Mouse (Mus musculus) macrophage (primary cell): ENCODE measurements around the gene Sft2d2. TPM values are rescaled to one million over a fixed set of nuclear protein-coding genes. Genes with fewer than 3 reads are reported as not detected.

Experiments used
- H3K27ac ChIP-seq: fragments of 350-480 bp; formaldehyde crosslinking; 2 replicates; pipeline ENCODE4 v1.9.0; 2021
- H3K36me3 ChIP-seq: fragments of 350-480 bp; formaldehyde crosslinking; 2 replicates; pipeline ENCODE4 v1.9.0; 2021; ENCODE audit errors: inconsistent target
- H3K4me3 ChIP-seq: fragments of 350-480 bp; formaldehyde crosslinking; 2 replicates; pipeline ENCODE4 v1.9.0; 2021; ENCODE audit errors: inconsistent target
- H3K79me2 ChIP-seq: fragments of 350-480 bp; formaldehyde crosslinking; 2 replicates; pipeline ENCODE4 v1.9.0; 2021; ENCODE audit errors: inconsistent target
- WGBS: methylation state at CpG from one replicate; pipeline ENCODE4 v1.1.7; 2026; ENCODE audit warnings: inconsistent platforms; ENCODE audit not compliant: missing documents; 5-methylcytosine and 5-hydroxymethylcytosine counted together
- polyA plus RNA-seq: library from polyadenylated mRNA; stranded (reverse); fragments of 250-400 nt; gene quantifications from 3 replicates; pipeline ENCODE4 v1.2.4, GENCODE M21; 2018; ENCODE audit warnings: inconsistent platforms

The Sft2d2 gene
- polyA plus RNA-seq, 1 experiment from 2014 or later: 35.7 TPM

DNA sequence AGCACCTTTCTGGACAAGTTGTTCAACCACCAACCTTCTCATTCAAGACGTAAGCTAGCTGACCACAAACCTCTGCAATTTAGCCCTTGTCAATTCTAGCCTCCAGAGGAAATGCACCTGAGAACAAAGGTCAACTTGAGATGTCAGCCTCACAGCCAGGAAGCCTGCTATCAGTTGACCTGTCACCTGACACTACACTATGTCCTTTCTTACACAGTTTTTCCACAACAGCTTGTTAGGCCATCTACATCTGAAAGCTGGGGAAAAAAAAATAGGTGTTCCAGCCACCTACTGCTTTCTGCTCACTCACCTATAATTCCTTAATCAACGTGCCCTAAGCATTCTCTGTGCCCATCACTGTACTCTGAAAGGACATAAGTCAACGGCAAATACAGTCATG, 10.1 kb downstream of the Sft2d2 start:
- no peak overlapping the region for H3K27ac ChIP-seq
- 93% methylated on average over 3 of the region's 3 CpGs for WGBS
- no peak overlapping the region for H3K4me3 ChIP-seq
- peaks cover 59% of the 10 kb centered on the region for H3K36me3 ChIP-seq
- H3K79me2 ChIP-seq: peaks cover 45% of the 10 kb centered on the region

DNA sequence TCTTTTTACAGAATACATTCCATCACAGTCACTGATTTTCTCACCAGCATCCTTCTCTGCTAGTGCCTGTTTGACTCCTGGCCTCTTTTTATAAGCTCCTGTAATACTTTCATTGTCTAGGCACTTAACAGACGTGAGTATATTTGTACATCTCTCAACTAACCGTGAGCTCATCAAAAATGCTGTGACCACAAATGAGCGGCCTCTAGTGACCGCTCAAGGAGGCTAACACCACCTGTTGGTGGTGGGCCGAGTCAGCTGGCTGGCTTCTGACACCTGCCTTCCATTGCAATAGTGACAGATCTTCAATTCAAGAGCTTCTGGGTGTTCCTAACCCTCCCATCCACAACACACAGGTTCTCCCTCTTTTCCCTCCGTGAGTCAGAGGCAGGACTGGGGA, 10.8 kb downstream of the Sft2d2 start:
- Histone ChIP-seq H3K79me2 (peaks cover 37% of the 10 kb centered on the region), H3K27ac (no peak overlapping the region), H3K4me3 (no peak overlapping the region), H3K36me3 (peaks cover 67% of the 10 kb centered on the region)
- 91% methylated on average over 6 of the region's 6 CpGs for WGBS

DNA sequence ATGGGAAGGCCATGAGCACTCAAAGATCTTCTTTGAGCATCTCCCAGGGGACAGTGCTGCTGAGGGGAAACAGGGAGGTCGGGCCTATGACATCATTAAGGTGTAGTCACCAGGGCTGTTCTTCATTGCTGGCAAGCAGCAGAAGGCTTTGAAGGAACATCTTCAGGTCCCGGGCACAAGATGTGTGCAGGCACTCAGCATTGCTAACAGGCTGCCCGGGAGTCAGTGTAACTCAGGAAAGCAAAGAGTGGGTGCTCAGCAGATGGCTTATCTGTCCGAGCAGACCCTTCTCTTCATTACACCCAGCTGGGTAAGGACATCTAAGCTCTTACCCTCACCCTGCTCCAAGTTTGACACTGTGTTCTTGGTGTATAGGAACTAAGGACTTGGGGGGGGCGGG, 14.9 kb downstream of the Sft2d2 start:
- 97% methylated on average over 5 of the region's 5 CpGs for WGBS
- Histone ChIP-seq H3K79me2 (no peaks in the 10 kb centered on the region), H3K27ac (no peak overlapping the region), H3K4me3 (no peak overlapping the region), H3K36me3 (peaks cover 68% of the 10 kb centered on the region)

DNA sequence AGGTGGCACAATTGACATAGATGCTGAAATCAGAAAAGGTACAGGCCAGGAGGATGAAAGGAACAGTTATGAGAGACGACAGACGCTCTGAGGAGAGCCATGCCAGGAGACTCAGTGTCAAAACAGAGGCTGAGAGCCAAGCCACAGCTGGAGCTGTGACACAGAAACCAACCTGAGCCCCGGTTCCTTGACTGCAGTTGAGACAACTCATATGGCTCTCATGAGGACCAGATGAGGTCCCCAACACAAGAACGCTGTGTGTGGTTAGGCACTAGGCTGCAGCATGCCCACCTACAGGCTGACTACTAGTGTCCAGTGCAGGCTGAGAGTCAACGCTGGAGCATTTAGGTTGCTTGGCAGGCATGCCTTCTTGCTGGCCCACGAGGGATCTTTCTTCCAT, 16.2 kb downstream of the Sft2d2 start:
- Histone ChIP-seq H3K79me2 (no peaks in the 10 kb centered on the region), H3K36me3 (peaks cover 56% of the 10 kb centered on the region), H3K27ac (no peak overlapping the region), H3K4me3 (no peak overlapping the region)
- WGBS: 90% methylated on average over 6 of the region's 6 CpGs

DNA sequence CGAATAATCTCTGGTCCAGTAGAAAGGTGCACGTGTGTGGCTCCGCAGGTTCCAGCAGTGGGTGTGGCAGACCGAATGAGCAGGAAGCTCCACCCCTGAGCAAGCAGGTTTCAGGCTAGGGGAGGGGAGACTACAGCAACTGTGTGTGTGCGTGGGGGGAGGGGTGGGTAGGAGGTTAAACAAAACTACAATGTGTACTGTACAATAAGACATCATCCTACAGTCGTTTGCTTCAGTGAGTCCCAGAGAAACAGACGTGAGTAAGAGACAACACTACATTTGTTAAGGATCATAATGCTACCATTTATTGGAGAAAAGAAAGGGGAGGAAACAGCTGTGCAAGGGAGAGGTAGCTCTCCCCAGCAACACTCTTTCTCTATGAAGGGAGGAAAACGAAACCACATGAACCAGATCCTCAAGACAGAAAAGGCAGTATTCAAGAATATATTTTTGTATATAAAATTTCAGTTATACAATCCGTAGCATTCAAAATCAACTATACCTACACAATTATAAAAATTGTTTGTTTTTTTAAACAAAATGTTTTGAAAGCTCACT, 20.1 kb downstream of the Sft2d2 start:
- H3K36me3 ChIP-seq: peaks cover 30% of the 10 kb centered on the region
- WGBS: 72% methylated on average over 5 of the region's 9 CpGs

DNA sequence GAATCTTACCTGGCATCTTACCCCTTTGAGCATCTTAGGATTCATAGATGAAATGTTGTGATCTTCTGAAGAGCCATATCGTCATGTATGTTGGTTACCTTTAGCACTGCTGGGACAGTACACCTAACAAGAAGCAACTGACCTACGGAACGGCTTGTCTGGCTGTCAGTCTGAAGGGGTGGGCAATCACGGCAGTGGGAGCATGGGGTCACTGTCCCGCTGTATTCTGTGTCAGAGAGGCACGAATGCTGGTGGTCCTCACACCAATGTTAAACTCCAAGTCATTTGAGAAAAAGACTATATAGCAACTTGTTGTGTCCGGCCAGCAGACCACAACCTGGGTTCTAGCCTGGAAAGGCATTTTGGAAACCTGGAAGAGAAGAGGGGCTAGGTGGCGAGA, 23.0 kb downstream of the Sft2d2 start:
- no peak overlapping the region for H3K27ac ChIP-seq
- H3K36me3 ChIP-seq: peaks cover 3% of the 10 kb centered on the region
- no peaks in the 10 kb centered on the region for H3K79me2 ChIP-seq
- 95% methylated on average over 7 of the region's 8 CpGs for WGBS
- H3K4me3 ChIP-seq: no peak overlapping the region

More for the DNA sequence above, 20.1 kb downstream of the Sft2d2 start:
- no peak overlapping the region for H3K27ac ChIP-seq
- H3K79me2 ChIP-seq: no peaks in the 10 kb centered on the region
- H3K4me3 ChIP-seq: no peak overlapping the region

DNA sequence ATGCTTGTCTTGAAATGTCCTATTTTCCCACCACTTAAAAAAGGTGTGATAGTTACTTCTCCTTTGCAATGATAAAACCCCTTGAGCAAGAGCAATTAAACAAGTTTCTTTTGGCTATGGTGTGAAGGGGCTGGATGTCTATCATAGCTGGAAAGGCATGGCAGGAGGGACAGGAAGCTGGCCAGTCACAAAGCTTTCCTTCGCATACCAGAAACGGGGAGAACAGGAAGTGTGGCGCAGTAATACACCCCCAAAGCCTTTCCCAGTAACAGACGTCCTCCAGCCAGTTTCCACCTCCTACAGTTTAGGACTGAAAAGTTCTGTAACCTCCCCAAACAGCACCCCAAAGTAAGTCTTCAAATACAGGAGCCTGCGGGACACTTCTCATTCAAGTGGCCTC, 24.1 kb downstream of the Sft2d2 start:
- Histone ChIP-seq H3K36me3 (no peaks in the 10 kb centered on the region), H3K27ac (no peak overlapping the region), H3K4me3 (no peak overlapping the region), H3K79me2 (no peaks in the 10 kb centered on the region)
- 20% methylated on average over 5 of the region's 5 CpGs for WGBS

DNA sequence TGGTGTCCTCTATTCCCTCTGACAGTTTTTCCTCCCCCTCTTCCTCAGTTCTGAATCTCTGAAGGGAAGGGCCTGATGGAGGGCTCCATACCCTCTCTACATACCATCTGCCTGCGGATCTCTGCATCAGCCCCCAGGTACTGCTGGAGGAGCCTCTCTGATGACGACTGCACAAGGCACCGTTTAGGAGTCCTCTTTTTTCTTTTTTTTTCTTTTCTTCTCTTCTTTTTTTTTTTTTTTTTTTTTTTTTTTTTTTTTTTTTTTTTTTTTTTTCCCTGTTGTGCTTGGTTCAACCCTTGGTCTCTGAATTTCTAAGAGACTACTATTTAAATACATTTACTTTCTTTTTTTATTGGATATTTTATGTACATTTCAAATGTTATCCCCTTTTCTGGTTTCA, 24.8 kb downstream of the Sft2d2 start:
- Histone ChIP-seq H3K36me3 (no peaks in the 10 kb centered on the region), H3K27ac (no peak overlapping the region), H3K79me2 (no peaks in the 10 kb centered on the region), H3K4me3 (no peak overlapping the region)
- WGBS: 89% methylated on average over 3 of the region's 3 CpGs

DNA sequence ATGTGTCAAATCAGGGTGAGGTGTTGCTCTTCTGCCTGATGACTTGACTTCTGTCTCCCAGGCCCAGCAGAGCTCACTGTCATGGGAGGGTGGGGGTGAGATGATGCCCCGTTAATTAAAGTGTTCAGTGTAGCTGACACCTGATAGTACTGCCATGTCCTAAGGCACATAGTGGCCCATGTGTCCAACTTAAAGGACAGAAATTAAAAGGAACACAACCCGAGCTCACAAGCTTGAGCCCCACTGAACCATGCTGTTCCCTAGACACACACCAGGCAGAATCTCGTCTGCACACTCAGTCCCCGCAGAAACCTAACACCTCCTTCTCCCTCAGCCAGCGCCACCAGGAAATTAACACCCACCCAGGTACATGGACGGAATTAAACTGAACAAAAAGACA, 29.3 kb downstream of the Sft2d2 start:
- Histone ChIP-seq H3K36me3 (no peaks in the 10 kb centered on the region), H3K4me3 (no peak overlapping the region), H3K27ac (no peak overlapping the region), H3K79me2 (no peaks in the 10 kb centered on the region)
- 91% methylated on average over 6 of the region's 6 CpGs for WGBS

DNA sequence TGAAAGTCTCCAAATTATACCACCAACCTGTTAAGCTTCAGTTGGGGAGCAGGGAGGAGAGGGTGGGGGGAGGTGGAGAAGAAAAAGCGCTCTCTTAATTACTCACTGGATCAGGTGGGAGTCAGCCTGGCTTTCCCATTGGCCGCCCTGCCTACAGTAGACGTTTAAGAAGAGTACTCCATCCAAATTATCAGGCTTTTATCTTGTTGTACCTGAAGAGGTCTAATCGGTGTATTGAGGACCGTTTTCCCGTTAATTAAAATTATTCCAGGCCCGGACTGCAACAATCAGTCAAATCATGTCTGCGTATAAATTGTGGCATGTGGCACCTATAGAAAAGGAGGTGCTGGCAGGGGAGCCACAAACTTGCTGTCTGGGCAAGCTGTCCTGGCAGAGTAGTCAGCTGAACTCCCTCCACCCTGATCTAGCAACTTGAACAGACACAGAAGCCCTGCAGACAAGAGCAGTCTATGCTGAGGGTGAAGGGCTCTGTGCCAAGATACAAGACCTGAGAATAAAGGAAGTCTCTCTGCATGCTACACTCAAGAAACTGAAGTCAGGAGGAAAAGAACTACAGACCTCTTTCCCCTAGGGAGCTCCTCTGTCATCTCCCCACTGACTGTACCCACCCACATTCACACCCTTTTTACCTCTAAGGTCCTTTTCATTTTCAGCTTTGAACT, 33.4 kb downstream of the Sft2d2 start, which contains the start of gene Tbx19:
Gene Tbx19, minus strand, starts transcription at position 51 of the 683 bp plus-strand sequence.
- 92% methylated on average over 8 of the region's 8 CpGs for WGBS
- Histone ChIP-seq H3K36me3 (no peaks in the 10 kb centered on the region), H3K79me2 (no peaks in the 10 kb centered on the region), H3K4me3 (no peak within 1 kb of the TSS), H3K27ac (no peak within 1 kb of the TSS)

DNA sequence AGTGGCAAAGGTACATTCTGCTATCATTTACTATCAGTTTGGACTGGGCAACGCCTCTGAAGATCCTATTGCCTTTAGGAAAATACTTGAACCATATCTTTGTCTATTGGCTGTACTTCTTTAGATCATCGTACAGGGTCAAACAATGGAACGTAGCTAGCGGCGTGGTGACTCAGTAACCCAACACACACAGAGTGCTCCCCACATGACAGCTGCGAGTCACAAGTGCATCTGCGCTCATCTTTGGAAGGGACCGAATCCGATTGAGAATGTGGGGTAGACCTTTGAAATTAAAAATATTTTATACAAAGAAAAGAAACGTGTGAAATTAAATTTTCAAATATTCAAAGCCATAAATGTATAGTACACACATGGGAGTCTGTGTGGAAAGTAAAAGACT, 35.4 kb downstream of the Sft2d2 start:
- Histone ChIP-seq H3K36me3 (no peaks in the 10 kb centered on the region), H3K79me2 (no peaks in the 10 kb centered on the region), H3K27ac (no peak overlapping the region), H3K4me3 (no peak overlapping the region)
- WGBS: over 99% methylated on average over 10 of the region's 10 CpGs

DNA sequence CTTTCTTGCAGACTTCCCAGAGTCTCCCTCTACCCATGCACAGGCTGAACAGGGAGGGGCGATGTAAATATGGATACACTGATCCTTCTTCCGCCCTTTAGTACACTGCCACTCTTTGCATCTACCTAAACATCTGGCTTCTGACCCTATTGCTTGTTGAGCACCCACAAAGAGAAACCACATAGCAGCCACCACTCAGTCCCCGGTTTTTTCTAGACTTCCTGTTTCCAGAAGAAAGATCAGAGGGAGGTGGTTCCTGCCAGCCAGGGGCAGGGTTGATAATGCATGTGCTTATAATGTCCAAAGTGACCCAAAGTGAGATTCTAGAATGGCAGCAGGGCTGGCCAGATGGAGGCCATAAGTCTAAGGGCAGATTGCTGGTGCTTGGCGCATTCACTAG, 40.1 kb downstream of the Sft2d2 start:
- Histone ChIP-seq H3K27ac (no peak overlapping the region), H3K4me3 (no peak overlapping the region)

DNA sequence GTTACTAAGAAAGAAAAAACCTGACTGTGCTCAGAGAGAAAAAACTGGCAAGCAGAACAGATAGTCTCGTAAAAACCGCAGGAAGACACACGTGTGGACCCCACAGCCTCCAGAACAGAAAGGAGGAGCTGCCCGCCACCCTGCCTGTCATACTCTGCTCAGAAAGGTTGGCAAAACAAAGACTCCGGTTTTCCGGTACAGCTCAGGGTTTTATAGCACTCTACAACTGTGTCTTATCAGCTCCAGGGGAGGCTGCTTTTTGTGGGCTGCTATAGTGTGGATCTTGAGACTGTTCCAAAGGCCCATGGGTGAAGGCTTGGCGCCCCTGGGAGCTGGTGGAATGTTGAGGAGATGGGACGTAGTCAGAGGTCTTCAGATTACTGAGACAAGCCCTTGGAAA, 43.0 kb downstream of the Sft2d2 start:
- H3K27ac ChIP-seq: no peak overlapping the region
- no peak overlapping the region for H3K4me3 ChIP-seq
- no peaks in the 10 kb centered on the region for H3K36me3 ChIP-seq
- H3K79me2 ChIP-seq: no peaks in the 10 kb centered on the region
- 63% methylated on average over 8 of the region's 8 CpGs for whole genome bisulfite sequencing

More for the DNA sequence above, 40.1 kb downstream of the Sft2d2 start:
- 16% methylated on average over 4 of the region's 4 CpGs for WGBS
- H3K36me3 ChIP-seq: no peaks in the 10 kb centered on the region
- no peaks in the 10 kb centered on the region for H3K79me2 ChIP-seq

DNA sequence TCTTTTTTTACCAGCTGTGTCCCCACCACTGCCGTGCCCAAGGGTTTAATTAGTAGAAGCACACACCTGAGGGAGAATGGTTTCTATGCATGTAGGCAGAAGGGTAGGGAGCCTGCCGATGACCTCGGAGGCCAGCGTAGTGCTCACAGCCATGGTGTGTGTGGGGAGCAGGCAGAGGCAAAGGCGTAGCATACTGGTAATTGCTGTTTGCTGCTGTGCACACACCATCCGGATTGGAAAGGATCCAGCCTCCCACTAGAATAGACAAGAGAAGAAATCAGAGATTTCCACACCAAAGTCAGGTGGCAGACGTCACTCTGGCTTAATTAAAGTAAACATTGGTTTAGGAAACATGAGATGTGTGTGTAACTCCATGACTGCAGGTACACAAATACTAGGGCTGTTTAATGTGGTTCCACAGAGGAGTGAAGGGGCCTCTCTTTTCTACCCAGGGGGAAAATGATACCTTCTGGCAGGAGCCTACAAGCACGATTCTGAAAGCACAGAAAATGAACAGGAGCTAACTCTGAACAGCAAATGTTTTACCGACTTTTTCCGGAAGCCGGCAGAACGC, 51.8 kb downstream of the Sft2d2 start:
- H3K4me3 ChIP-seq: no peak overlapping the region
- no peaks in the 10 kb centered on the region for H3K79me2 ChIP-seq
- no peak overlapping the region for H3K27ac ChIP-seq
- 89% methylated on average over 12 of the region's 12 CpGs for WGBS
- no peaks in the 10 kb centered on the region for H3K36me3 ChIP-seq

DNA sequence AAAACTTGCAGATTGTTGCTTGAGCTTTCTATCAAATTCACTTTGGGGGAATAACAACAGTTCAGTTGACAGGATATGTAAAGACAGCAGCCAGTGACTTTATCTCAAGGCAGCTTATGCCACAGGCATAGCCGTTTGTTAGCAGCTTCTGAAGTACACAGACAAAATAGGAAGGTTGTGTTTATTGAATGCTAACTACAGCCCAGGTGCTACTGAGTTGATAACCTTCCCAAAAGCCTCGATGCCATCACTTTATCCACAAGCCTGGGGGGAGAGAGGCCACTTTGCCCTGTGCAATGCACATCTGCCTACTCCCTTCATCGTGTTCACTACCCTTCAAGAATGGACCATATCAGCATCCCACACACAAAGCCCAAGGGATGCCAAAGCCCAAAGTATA, 54.0 kb downstream of the Sft2d2 start:
- H3K79me2 ChIP-seq: no peaks in the 10 kb centered on the region

More for the DNA sequence above, 54.0 kb downstream of the Sft2d2 start:
- 69% methylated on average over 3 of the region's 3 CpGs for WGBS
- Histone ChIP-seq H3K27ac (no peak overlapping the region), H3K36me3 (no peaks in the 10 kb centered on the region), H3K4me3 (no peak overlapping the region)
